Mouse (Mus musculus) limb, embryonic 11.5 days (tissue): Measurements from ENCODE around the gene Cyren. TPM values are rescaled to one million over a fixed set of nuclear protein-coding genes. Genes with fewer than 3 reads are reported as not detected.

Experiments
- ATAC-seq: fragments of 200-750 bp; cut with Nextera tagmentation; 2 replicates; pipeline ENCODE4 v1.8.0; 2017; ENCODE audit warnings: low read depth; ENCODE audit not compliant: insufficient number of reproducible peaks, low FRiP score, low TSS enrichment
- DNase-seq: peaks from one replicate; pipeline ENCODE4 v3.0.0-alpha.2; 2015; ENCODE audit warnings: low spot score
- H3K27ac ChIP-seq: fragments of 300-500 bp; sonication (generic); replicated peaks from 2 replicates; pipeline ENCODE4 v1.5.1; 2014; ENCODE audit warnings: low read depth, mild to moderate bottlenecking, low read length
- H3K27me3 ChIP-seq: fragments of 300-500 bp; sonication (generic); 2 replicates; pipeline ENCODE4 v1.6.1; 2014; ENCODE audit warnings: mild to moderate bottlenecking, low read length, mixed read lengths; ENCODE audit not compliant: control insufficient read depth, insufficient read depth
- H3K36me3 ChIP-seq: fragments of 300-500 bp; sonication (generic); 2 replicates; pipeline ENCODE4 v1.6.1; 2014; ENCODE audit warnings: mild to moderate bottlenecking, low read length, moderate library complexity, mixed read lengths; ENCODE audit not compliant: control insufficient read depth, insufficient read depth
- H3K4me1 ChIP-seq: fragments of 300-500 bp; sonication (generic); 2 replicates; pipeline ENCODE4 v1.6.1; 2014; ENCODE audit warnings: low read length, mixed read lengths; ENCODE audit not compliant: control insufficient read depth, insufficient read depth
- H3K4me2 ChIP-seq: fragments of 300-500 bp; sonication (generic); 2 replicates; pipeline ENCODE4 v1.6.1; 2014; ENCODE audit warnings: low read depth, mild to moderate bottlenecking, moderate library complexity; ENCODE audit not compliant: severe bottlenecking
- H3K4me3 ChIP-seq: fragments of 300-500 bp; sonication (generic); 2 replicates; pipeline ENCODE4 v1.5.1; 2014; ENCODE audit warnings: low read depth, low read length
- H3K9ac ChIP-seq: fragments of 300-500 bp; sonication (generic); 2 replicates; pipeline ENCODE4 v1.6.1; 2014; ENCODE audit warnings: mild to moderate bottlenecking, low read length
- H3K9me3 ChIP-seq: fragments of 300-500 bp; sonication (generic); 2 replicates; pipeline ENCODE4 v1.6.1; 2016; ENCODE audit warnings: low read length; ENCODE audit not compliant: control insufficient read depth
- WGBS: fragments of 180-500 bp; shearing (Covaris S2); extraction: QIAGEN DNeasy Blood & Tissue Kit; methylation state at CpG from one replicate; pipeline ENCODE4 v1.1.7; 2014; 5-methylcytosine and 5-hydroxymethylcytosine counted together
- polyA plus RNA-seq: library from polyadenylated mRNA; unstranded; fragments of >200 nt; fragmentation: Nextera tagmentation; extraction: Ambion mirVana; gene quantifications from 2 replicates; pipeline ENCODE4 v1.2.1, GENCODE M21; 2014

Gene Cyren
- polyA plus RNA-seq, 1 experiment from 2014 or later: 15.2 TPM

DNA sequence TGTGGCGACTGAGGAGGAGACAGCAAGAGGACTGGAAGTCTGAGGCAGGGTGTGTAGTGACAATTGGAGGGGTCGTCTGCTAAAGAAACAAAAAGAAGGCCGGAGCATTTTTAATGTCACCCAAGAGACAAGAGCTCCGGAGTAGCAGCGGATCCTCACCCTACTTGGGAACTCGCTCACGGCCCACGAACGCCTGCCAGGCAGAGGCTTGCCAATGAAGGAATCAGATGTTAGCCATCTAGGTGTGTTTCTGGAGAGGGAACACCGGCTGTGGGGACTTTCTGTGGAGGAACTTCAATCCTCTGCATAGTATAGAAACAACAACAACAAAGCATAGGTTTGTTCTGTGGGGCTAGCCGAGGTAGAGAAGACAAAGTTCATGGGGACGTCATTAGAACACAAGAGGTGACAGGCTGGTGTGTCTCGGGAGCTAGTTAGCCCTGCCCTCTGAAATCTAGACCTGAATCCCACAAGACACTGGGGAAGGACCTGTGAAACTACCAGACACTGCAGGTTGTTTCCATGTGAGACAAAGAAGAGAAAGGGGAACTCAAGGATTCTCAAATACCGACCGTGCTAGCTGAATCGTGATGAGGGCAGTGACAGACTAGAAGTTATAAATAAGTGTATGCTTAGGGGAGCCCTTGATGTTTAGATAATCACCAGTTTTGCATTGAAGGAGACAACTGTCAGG, 10.4 kb downstream of the Cyren start:
- ATAC-seq (no peak), DNase-seq (peak; percentile 17)
- H3K4me2 ChIP-seq: no peak overlapping the region
- no peak overlapping the region for H3K27ac ChIP-seq
- 89% methylated on average over 16 of the region's 16 CpGs for WGBS
- no peaks in the 10 kb centered on the region for H3K9me3 ChIP-seq
- H3K36me3 ChIP-seq: no peaks in the 10 kb centered on the region
- H3K4me1 ChIP-seq: no peaks in the 10 kb centered on the region; the same call in 1 of the 2 replicates
- no peak overlapping the region for H3K9ac ChIP-seq
- H3K27me3 ChIP-seq: no peaks in the 10 kb centered on the region
- no peak overlapping the region for H3K4me3 ChIP-seq

DNA sequence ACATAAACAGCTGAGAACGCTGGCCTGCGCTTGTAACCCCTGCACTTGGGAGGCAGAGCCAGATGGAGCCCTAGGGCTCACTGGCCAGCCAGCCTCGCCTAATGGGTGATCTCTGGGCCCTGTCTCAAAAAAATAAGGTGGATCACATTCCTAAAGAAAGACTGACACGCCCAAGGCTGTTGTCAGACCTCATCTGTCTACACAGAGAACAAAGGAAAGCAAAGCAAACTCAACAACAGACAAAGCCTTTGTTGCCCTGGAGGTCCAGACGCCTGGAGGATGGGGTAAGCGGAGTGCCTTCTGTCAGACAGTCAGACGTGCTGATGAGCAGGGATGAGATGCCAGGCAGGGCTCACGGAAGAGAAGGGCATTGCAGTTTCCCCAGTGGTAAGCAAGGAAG, 11.1 kb downstream of the Cyren start:
- no peaks in the 10 kb centered on the region for H3K9me3 ChIP-seq
- H3K36me3 ChIP-seq: no peaks in the 10 kb centered on the region
- no peak overlapping the region for H3K4me3 ChIP-seq
- 68% methylated on average over 8 of the region's 8 CpGs for WGBS
- H3K4me1 ChIP-seq: no peaks in the 10 kb centered on the region; the same call in 1 of the 2 replicates
- H3K9ac ChIP-seq: no peak overlapping the region
- H3K27ac ChIP-seq: no peak overlapping the region
- H3K27me3 ChIP-seq: no peaks in the 10 kb centered on the region
- ATAC-seq (no peak), DNase-seq (no peak)
- H3K4me2 ChIP-seq: no peak overlapping the region

- Histone ChIP-seq H3K9ac (no peak overlapping the region), H3K9me3 (no peaks in the 10 kb centered on the region), H3K36me3 (no peaks in the 10 kb centered on the region), H3K27ac (no peak overlapping the region), H3K27me3 (no peaks in the 10 kb centered on the region), H3K4me1 (no peaks in the 10 kb centered on the region; the same call in 1 of the 2 replicates), H3K4me2 (no peak overlapping the region), H3K4me3 (no peak overlapping the region)
- ATAC-seq (no peak), DNase-seq (no peak)
- WGBS: 65% methylated on average over 7 of the region's 7 CpGs
These were observed 11.9 kb downstream of the Cyren start for GRCm38 (mm10) chr6:34865711-34866593.

DNA sequence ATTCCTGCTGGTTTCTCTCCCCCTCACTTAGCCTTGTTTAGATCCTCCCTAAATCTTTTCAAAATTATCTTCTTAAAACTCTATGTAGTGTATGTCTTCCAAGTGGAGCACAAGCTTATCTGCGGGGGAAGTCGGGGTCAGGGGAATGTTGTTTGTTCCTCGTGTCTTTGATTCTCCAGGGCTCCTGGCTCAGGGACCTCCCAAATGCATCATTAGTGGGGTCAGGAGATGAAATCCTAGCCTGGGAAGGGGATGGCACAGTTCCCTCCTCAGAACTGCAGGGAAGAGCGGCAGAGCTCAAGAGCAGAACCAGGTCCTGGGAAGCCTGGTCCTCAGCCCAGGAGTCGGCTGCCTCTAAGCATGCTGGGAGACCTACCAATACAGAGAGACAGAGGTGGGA, 12.6 kb downstream of the Cyren start:
- Histone ChIP-seq H3K36me3 (no peaks in the 10 kb centered on the region), H3K4me2 (no peak overlapping the region)
- 60% methylated on average over 5 of the region's 5 CpGs for WGBS

GRCm38 (mm10) chr6:34863786-34864514, 13.9 kb downstream of the Cyren start:
- Histone ChIP-seq H3K9me3 (no peaks in the 10 kb centered on the region), H3K4me2 (no peak overlapping the region), H3K9ac (no peak overlapping the region; the same call in 1 of the 2 replicates), H3K27me3 (no peaks in the 10 kb centered on the region), H3K4me1 (no peaks in the 10 kb centered on the region; the same call in 1 of the 2 replicates), H3K36me3 (no peaks in the 10 kb centered on the region), H3K27ac (no peak overlapping the region), H3K4me3 (no peak overlapping the region)
- ATAC-seq (no peak), DNase-seq (no peak)
- WGBS: 71% methylated on average over 9 of the region's 9 CpGs

More for the DNA sequence above, 12.6 kb downstream of the Cyren start:
- H3K9ac ChIP-seq: no peak overlapping the region
- H3K27me3 ChIP-seq: no peaks in the 10 kb centered on the region
- no peak overlapping the region for H3K27ac ChIP-seq
- no peak for ATAC-seq
- DNase-seq: no peak
- H3K4me1 ChIP-seq: no peaks in the 10 kb centered on the region; the same call in 1 of the 2 replicates
- H3K9me3 ChIP-seq: no peaks in the 10 kb centered on the region
- H3K4me3 ChIP-seq: no peak overlapping the region

- WGBS: 38% methylated on average over 11 of the region's 11 CpGs
- H3K4me2 ChIP-seq: no peak within 1 kb of the TSS
- no peak within 1 kb of the TSS for H3K27ac ChIP-seq
- no peaks in the 10 kb centered on the region; the same call in 1 of the 2 replicates for H3K4me1 ChIP-seq
- H3K9ac ChIP-seq: no peak within 1 kb of the TSS
- ATAC-seq: no peak
- no peaks in the 10 kb centered on the region for H3K36me3 ChIP-seq
- H3K9me3 ChIP-seq: no peaks in the 10 kb centered on the region
- DNase-seq: no peak
- H3K4me3 ChIP-seq: no peak within 1 kb of the TSS
- no peaks in the 10 kb centered on the region for H3K27me3 ChIP-seq
These were observed 15.0 kb downstream of the Cyren start, which contains the start of gene Tmem140 for GRCm38 (mm10) chr6:34862791-34863403. Gene Tmem140 (plus strand): TSS chr6:34863146.

GRCm38 (mm10) chr6:34862381-34862780, 15.5 kb downstream of the Cyren start:
- H3K36me3 ChIP-seq: no peaks in the 10 kb centered on the region
- no peak overlapping the region for H3K9ac ChIP-seq
- H3K27ac ChIP-seq: no peak overlapping the region
- H3K4me2 ChIP-seq: no peak overlapping the region
- no peaks in the 10 kb centered on the region; the same call in 1 of the 2 replicates for H3K4me1 ChIP-seq
- H3K9me3 ChIP-seq: no peaks in the 10 kb centered on the region
- no peak overlapping the region for H3K4me3 ChIP-seq
- DNase-seq (no peak), ATAC-seq (no peak)
- WGBS: 92% methylated on average over 6 of the region's 6 CpGs
- H3K27me3 ChIP-seq: no peaks in the 10 kb centered on the region
